Mouse (Mus musculus): Measurements from ENCODE around the gene Evi5.

Gene Evi5

DNA sequence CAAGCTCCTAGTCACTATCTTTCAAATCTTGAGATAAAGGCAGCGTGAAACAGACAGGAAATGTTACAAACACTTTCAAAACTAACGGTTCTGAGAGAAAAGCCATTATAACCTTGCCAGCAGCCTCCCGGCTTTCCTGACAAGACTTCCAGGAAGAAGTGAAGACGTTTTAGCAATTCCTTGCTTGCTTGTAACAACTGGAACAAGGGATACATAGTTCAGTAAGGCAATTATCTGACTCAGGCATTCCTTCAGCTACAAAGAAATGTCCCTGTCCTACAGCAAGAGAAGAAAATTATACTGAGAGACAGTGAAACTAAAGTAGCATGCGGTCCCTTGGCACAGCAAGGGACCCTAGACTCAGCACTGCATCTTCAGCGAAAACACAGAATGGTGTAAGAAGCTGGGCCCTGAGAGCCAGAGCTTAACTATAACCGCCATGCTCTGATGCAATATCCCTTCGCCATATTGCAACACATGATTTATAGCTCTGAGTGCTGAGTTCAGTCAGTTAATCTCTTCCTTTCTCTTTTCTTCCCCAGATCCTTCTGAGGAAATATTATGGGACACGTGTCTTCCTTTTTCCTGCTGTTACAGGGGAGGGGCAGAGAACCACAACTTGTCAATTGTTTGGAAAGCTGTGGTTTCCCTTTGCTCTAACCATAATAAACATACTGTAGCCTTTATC lies 125.5 kb downstream of the Evi5 start:
- no peak for DNase-seq (ENCODE audit: low read depth, low spot score)

DNA sequence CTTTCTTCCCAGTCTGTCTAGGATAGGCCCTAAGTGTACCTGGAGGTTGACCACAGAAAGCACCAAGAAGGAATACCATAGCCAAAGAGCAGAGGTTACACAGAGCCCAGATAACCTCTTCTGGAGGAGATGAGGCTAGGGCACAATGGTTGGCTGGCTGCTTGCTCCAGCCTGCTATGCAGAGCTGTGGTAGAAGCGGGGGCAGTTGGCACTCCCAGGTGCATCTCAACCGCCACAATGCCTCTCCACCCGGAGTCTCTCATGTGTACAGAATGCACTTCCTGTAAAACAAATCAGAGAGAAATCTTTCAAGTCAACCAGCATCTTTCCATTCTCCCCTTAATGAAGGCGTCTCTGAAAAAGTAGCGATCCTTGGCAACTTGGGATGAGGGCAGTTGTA lies 135.9 kb downstream of the Evi5 start:
- DNase-seq (ENCODE audit: low read depth, low spot score) = no peak

DNA sequence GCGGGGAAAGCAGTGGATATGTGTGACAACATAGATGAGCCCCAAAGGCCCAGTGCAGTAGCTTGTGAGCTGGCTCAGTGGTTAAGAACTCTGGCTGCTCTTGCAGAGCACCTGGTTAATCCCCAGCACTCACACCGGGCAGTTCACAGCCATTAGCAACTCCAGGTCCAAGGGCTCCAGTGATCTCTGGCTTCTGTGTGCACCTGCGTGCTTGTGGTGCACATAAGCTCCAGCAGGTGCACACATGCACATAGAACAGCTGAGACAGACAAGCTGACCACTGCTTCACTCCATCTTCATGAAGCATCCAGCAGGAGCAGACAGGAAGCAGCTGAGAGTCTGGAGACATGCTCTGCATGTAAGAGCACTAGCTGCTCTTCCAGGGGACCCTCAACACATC lies 136.6 kb downstream of the Evi5 start:
- DNase-seq (ENCODE audit: low read depth, low spot score) = no peak

DNA sequence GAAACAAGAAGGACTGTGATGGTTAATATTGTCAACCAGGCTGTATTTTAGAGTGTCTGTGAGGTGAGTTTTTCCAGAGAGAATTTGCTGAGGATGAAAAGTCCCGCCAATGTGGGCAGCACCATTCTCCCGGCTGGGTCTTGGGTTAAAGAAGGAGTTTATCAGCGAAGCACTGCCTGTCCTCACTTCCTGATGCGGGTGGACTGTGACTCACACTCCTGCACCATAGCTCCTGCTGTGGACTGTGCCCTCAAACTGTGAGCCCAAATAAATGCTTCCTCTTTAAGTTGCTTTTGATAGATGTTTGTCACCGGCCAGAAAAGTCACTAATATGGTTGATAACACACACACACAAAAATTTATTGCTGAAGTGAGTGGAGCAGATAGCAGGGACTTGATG lies 138.7 kb downstream of the Evi5 start:
- DNase-seq (ENCODE audit: low read depth, low spot score) = no peak

DNA sequence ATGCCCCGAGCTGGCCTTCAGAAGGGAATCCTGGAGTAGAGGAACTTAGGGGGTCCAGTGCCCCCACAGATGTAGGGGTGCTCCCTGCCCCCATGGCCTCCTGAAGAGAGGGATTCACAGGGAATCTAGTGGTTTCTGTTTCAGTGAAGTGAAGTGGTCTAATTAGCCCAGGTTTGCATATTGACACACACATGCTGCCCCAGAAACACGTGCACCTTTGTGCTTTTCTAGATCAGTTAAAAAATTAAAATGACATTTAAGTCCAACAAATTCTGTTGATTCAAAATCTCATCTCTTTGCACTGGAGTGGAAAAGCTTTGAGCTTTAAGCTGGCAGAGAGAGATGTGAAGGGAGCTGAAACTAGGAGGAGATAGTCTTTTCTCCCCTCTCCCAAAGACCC lies 143.1 kb downstream of the Evi5 start:
- DNase-seq (ENCODE audit: low read depth, low spot score) = no peak

DNA sequence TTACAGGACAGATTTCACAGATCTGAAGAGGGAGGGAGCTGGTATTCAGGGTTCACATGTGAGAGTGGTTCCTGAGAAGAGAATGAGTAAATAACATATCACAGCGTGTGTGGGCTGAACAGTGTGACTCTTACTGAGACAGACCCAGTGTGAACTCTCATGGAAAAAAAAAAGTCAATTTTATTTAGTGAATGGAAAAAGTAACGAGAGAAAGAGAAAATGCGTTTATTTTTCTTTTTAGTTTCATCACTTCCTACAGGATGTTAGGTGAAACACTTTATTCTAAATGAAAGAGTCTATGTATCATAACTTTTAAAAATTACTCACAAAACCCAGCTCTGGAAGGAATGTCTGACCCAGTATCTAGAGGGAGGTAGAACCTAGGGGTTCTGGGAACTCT lies 143.5 kb downstream of the Evi5 start:
- DNase-seq (ENCODE audit: low read depth, low spot score) = no peak

DNA sequence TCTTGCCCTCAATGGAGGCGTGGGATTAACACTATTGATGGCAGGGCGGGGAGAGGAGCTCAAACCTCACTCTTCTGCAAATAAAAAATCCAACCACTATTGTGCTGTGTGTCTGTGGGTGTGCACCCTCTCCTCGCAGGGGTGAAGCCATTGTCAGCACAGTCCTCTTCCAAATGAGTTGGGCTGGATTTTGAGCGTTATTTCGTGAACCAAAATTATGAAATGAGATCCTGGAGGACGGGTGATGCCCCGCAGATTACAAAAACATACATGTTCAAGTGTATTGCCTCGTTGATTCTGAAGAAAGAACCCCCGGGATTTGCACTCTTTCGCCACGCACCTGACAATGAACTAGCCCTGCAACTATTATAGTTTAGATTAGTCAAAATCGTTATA lies 147.9 kb downstream of the Evi5 start:
- no peak for DNase-seq (ENCODE audit: low read depth, low spot score)

DNA sequence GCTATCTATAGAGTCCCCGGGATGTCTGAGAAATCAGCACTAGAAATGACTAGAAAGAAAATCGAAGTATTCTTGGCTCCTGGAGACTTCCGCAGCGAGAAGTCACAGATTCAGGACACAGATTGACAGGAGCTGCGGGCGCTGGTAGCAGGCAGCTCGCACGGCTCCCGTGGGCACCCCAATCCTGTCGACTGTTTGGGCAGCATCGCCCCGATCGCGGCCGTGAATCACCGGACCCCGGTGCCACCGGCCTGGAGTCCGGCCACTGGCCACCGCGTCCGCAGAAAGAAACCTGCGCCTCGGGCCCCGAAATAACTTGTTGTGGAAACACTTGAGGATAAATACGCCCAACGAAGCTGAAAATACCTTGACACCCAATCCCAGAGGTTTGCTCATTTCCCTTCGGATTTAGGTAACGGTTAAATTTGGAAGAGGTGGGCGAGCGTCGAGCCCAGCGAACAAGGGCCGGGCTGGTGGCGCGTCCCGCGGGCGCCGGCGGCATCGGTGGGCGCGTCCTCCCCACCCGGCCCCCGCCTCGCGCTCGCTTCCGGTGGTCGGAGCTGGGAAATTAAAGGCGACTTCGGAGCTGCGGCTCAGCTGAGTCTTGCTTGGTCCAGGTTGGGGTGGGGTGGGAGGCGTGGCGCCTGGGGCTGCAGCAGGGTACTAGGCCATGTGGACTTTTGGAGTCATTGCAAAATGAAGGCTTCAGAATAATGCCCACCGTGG lies 148.5 kb downstream of the Evi5 start:
- DNase-seq (ENCODE audit: low read depth, low spot score) = no peak

DNA sequence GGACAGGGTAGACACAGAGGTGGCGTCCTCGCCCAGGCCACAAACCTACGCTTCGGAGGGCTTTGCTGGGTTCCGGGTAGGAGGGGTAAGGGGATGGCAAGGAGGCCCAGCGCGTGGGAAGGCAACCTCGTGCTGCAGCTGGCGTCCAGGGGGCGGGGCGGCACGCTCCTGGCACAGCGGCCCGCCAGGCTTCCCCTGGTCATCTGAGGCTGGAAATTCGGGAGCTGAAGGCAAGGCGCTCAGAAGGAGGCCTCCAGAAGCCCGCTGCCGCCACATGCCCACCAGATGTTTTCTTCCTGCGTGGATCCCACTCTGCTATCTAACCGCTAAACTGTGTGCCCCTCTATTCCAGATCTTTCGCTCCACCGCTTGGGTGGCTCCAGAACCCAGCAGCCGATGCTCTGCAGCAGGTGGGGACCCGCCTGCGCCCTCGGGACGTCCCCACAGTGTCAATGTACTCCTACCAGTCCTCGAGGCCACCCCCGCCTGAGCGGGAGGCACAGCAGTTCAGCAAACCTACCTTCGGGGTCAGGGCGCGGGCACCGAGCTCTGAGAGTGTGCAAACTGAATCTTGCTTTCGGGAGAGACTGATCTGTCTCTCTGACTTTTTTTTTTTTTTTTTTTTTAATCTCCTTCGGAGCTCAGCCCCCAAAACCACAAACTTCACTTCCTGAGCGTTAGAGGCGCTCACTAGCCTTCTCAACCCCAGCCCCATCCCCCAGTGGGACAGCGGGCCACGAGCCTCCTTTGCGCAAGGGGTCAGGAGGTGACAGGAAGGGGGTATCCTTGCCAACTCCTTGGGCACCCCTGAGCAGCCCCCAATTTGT lies 149.3 kb downstream of the Evi5 start, which contains the start of gene Gfi1:
TSS of gene Gfi1 (minus strand) at position 602 of the 827 bp plus-strand sequence.
- DNase-seq (ENCODE audit: low read depth, low spot score) = no peak

DNA sequence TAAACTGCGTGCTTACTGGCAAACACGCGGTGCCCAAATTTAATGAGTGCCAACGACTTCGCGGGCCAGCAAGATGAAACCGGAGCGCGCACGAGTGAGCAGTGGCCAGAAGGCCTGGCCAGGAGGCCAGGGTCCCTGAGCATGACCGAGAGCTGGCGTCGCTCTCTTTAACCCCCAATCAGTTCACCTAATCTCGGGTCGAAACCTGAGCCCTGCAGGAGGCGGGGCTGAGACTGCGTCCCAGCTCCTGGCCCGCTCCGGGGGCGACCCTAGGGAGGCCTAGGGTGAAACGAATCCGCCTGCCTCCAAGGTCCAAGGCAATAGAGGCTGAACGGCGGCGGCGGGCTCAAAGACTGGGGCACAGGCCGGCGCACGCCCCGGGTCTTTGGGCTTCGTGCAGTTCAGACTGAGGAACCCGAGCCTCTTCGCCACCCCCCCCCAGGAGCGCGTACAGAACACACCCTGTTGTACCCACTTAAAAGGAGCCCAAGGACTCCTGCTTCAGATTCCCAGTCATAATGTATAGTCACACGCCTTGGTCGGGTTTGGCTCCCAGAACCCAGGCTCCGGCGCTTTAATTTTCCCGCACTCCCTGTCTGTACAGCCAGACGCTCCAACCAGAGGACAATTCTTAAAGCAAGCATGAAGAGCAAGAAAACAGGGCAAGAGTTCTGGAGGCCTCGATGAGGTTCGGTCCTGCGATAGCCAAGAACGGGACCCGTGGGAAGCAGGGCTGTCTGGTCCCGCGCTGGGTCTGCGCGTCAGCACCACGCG lies 150.1 kb downstream of the Evi5 start:
- no peak for DNase-seq (ENCODE audit: low read depth, low spot score)

DNA sequence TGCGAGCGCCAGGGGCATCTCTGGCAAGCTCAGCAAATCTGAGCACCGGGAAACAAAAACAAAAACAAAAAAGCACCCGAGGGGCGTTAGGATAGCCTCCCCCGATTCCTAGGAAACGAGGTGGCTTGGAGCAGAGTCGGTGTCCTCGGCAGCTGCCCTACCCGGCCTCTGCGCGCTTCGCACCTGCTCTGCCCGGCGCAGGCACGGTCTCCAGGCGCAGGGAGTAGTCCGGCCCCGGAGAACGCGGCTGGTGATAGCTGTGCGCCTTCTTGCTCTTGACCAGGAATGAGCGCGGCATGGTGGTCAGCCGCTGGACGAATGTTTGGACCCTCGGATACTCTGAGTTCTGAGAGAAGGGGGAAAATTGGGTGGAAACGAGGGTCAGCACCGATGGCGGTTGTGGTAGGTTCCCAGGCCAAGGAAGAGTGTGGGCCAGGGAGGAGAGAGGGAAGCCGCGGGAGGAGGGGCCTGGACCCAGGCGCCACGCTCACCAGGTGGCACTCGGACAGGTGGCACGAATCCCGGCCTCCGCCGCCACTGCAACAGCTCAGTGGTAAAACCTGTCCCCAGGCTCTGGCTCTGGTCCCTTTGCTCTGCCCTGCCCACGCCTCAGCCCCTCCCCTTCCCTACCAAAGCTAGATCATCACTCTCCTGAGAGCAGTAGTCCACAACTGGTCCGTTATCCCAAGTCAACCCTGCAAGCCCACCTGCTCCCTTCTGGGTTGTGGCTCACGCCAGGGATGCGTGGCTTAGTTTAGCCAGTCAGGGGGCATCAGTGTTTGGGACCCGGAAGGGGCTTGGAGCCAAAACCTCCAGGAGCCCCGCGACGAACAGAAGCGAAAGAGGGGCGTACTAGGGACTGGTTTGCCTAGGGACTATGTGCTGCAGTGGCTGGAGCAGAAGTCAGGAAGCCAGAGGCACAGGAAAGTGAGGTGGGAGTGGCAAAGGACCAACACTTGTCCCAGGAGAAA lies 151.1 kb downstream of the Evi5 start:
- DNase-seq (ENCODE audit: low read depth, low spot score) = no peak

DNA sequence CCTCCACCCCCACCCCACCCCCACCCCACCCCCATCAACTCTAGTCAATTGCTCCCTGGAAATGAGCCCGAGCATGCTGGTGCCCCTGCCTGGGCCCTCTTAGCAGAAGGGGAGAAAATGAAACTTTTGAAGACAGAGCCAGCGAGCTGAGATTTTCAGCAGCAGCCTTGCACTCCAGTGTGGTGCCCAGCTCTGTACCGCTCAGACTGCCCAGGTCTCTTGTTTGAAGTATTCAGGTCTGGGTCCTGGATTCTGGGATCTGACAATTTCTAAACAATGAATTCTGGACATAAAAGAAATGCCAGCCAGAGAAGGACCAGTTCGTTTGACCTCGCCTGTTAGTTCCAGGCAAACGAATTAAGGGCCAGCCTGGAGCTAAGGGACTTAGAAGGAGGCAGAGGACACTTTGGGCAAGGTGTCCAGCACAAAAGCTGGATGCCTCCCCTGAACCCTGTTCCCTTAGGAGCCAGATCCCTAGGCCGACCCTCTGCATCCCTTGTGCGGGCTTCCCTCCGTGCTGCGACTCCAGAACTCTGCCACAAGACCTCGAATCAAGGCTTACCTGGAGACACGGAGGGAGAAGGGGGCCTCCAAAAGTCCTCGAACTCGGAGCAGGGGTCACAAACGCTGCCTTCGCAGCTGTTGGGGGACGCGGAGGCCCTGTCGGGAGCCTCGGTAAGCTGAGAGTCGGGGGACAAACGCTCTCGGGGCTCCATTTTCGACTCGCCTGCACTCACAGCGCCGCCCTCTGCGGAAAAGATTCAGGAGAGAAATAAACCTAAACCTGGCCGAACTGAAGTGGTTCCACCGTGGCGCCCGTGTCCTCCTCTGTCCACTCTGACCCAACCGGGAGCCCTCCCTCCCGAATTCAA lies 152.0 kb downstream of the Evi5 start:
- no peak for DNase-seq (ENCODE audit: low read depth, low spot score)

DNA sequence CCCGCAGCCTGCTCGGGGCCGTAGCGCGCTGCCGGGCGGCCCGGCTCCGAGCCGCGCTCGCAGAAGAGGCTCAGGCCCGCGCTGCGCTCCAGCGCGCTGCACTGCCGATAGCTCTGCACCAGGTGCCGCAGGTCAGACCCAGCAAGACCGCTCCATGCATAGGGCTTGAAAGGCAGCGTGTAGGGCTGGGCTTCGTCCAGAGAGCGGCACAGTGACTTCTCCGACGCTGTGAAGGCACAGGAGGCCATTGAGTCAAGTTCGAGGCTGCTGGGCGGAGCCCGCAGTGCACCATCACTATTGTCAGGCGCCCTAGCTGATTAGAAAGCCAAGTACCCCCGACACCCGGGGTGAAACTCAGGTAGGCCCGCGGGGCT lies 153.3 kb downstream of the Evi5 start:
- no peak for DNase-seq (ENCODE audit: low read depth, low spot score)

DNA sequence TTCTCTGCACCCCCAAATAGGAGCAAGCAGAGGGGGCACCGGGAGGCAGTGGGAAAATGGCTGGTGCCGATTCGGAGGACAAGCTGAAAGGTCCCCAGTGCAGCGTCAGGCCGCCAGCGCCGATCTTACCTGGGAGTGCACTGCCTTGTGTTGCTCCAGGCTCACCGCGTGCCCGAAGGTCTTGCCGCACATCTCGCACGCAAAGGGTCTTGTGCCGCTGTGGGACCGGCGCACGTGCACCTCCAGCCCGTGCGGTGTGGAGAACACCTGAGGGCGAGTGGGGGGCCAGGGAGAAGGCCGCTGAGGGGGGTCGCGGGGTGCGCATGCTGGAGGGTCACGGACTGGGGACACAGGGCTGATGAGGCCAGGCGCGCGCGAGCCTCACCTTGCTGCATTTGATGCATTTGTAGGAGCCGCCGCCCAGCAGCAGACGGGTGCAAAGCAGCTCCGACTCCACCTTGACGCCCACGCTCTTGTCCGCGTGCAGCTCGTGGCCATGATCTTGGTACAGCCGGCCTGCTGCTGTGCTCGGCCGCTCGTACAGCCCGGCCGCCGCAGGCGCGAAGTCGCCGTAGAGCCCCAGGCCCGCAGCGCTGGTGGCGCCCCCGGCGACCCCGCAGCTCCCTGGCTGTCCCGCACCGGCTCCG lies 153.8 kb downstream of the Evi5 start:
- no peak for DNase-seq (ENCODE audit: low read depth, low spot score)

DNA sequence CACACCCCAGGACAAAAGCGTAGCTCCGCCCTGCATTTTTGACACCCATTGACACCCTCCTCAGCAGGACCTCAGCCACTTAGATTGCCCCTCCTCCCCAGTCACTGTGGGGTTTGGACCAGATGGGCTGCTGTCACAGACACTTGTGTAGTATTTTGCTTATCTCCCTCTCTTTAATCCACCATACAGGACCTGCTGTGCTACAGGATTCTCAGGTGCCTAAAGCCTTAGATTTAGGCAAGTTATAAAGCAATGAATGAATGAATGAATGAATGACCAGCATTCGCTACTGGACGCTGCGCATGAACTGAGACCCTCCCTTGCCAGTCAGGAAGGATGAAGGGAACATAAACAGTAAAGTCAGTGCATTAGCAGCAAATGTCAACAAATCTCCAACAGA lies 154.4 kb downstream of the Evi5 start:
- no peak for DNase-seq (ENCODE audit: low read depth, low spot score)

DNA sequence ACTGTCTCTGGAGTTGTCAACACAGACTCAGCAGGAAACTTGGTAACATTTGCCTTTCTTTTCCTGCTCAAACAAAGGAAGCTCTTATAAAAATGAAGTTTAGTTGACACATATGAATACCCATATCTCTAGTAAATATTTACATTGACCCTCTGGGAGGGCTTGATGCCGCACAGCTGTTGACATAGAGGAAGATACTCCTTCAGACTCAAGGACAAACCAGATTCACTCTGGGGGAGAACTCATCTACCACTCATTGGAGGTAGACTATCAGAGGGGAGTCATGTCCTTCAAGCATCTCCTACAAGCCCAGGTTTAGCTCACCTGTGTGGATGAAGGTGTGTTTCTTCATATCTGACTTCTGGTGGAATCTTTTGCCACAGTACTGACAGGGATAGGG lies 155.1 kb downstream of the Evi5 start:
- DNase-seq (ENCODE audit: low read depth, low spot score) = no peak

DNA sequence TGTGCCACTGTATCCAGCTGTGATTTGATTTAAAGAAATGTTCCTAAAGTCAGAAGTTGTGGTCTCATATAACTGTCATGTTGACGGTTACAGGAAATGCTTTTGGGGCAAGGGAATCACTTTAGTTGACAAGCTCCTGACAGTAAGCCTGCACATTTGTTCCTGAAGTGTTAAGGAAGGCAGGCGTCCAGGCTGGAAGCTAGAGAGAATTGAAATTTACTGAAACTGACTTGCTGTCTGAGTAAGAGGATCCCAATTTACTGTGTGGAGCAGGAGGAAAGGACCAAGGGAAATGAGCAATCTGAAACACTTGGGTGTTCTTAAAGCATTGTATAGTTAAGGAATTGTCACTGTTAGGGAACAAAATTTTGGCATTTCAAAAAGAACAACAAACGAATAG lies 155.7 kb downstream of the Evi5 start:
- DNase-seq (ENCODE audit: low read depth, low spot score) = no peak

DNA sequence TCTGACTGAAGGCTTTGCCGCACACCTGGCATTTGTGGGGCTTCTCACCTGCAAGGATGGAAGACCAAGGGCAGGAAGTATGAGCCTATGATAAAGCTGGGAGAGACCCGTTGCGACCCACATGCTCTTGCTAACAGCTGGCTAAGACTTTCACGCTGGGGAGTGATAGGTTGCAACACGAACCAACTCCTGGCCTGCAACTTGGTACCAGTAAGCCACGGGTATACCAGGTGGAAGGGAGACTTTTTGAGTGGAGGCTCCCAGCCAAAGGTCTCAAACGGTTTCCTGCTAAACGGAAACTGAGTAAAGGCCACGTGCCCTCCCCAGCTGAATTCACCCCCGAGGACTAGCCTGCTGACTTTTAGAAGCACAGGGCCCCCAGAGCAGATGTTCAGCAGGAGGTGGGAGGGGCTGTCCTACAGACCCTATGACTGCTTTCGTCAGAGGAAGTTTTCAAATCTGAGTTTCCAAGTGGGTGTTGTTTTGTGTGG lies 157.0 kb downstream of the Evi5 start:
- no peak for DNase-seq (ENCODE audit: low read depth, low spot score)

DNA sequence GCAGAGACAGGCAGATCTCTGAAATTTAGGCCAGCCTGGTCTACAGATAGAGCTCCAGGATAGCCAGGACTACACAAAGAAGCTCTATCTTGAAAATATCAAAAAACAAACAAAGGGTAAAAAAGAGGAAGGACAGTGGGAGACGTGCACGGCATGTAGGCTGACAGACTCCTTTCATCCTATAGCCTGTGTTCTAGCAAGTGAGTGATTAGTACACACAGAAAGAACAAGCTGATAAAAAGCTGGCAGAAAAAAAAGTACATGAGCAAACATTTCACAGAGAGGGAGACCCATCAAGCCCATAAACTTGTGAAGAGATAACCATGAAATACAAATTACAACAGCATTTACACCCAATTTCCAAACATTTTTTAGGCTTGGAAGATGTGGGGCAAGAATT lies 163.2 kb downstream of the Evi5 start:
- DNase-seq (ENCODE audit: low read depth, low spot score) = no peak
